Mouse (Mus musculus) hindbrain, embryonic 16.5 days (tissue): ENCODE measurements around the gene Per2. TPM values are rescaled to one million over a fixed set of nuclear protein-coding genes. Genes with fewer than 3 reads are reported as not detected.

Experiments used
- polyA plus RNA-seq: library from polyadenylated mRNA; unstranded; fragments of >200 nt; fragmentation: Nextera tagmentation; extraction: Ambion mirVana; gene quantifications from 2 replicates; pipeline ENCODE4 v1.2.1, GENCODE M21; 2015

Gene Per2
- polyA plus RNA-seq, 1 experiment from 2014 or later = 5.0 TPM

Other genes with a start within 250 kb of the Per2 start
- gene Ube2f, start 209.0 kb downstream of the Per2 start, polyA plus RNA-seq = 59.2 and 60.1 TPM in 2 replicates
- gene Scly, start 161.0 kb downstream of the Per2 start, polyA plus RNA-seq = 14.7 and 15.0 TPM in 2 replicates
- gene Espnl, start 137.2 kb downstream of the Per2 start, polyA plus RNA-seq = 0.05 and 0.14 TPM in 2 replicates
- gene Klhl30, start 108.3 kb downstream of the Per2 start, polyA plus RNA-seq = 0.30 and 0.54 TPM in 2 replicates
- 0.21 and 0.31 TPM in 2 replicates for gene Erfe, start 92.9 kb downstream of the Per2 start, polyA plus RNA-seq
- gene Ilkap, start 60.5 kb downstream of the Per2 start, polyA plus RNA-seq = 140 and 145 TPM in 2 replicates
- gene Hes6, start 45.3 kb downstream of the Per2 start, polyA plus RNA-seq = 138 and 150 TPM in 2 replicates
- gene Traf3ip1, start 35.3 kb upstream of the Per2 start, polyA plus RNA-seq = 10.4 TPM in 2 replicates
- gene Asb1, start 81.2 kb upstream of the Per2 start, polyA plus RNA-seq = 10.3 and 12.0 TPM in 2 replicates